Mouse (Mus musculus) heart, adult 8-10 months (tissue): Measurements from ENCODE around the gene Olfr456. TPM values are rescaled to one million over a fixed set of nuclear protein-coding genes. Genes with fewer than 3 reads are reported as not detected.
"Not testable (repeated sequence)": the region's sequence is repeated elsewhere in the genome, so short reads cannot be mapped to it uniquely, and the experiment has no call there.

ENCODE experiments used
- DNase-seq: peaks from one replicate; pipeline ENCODE4 v3.0.0; 2022; ENCODE audit warnings: low spot score
- total RNA-seq, 4 experiments: library from RNA; stranded (reverse); gene quantifications; 2 replicates each; pipeline ENCODE4 v1.2.4; 2022

Gene Olfr456
- total RNA-seq = not detected

DNA sequence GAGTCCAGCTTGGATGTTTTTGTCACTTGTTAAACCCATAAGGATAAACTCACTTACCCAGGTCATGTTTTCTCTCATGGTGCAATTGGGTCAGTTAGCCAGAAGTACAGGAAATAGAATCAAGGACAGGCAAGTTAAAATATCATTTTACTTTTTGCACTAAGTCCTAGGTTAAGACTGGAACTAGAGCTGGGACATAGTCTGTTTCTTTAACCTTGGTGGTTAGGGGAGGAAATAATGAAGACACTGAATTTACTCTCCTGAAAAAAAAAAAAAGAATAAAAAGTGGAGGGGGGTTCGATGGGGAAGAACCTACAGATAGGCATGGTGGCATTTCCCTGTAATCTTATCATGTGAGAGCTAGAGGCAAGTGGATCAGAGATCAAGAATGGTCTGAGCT, at the start of gene Olfr456:
TSS of gene Olfr456 (minus strand) at position 101 of the 400 bp plus-strand sequence.
- DNase-seq = no peak

DNA sequence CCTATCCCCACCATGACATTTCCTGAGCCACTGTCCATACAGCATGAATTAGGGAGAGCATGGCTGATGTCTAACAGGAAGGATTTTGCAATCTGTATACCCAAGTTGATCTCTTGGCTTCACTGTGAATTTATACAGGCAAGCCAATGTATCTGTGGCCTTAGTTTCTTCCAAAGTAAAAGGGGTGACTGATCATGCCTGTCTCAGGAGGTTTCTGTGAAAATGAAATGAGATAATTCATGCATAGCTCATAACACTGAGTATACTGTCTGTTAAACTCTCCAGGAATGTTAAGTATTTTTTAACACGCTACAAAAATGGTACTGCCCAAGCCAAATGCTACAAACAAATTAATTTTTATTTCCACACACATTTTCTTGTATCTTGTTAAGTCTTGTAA, 26.4 kb upstream of the Olfr456 start:
- no peak for DNase-seq

DNA sequence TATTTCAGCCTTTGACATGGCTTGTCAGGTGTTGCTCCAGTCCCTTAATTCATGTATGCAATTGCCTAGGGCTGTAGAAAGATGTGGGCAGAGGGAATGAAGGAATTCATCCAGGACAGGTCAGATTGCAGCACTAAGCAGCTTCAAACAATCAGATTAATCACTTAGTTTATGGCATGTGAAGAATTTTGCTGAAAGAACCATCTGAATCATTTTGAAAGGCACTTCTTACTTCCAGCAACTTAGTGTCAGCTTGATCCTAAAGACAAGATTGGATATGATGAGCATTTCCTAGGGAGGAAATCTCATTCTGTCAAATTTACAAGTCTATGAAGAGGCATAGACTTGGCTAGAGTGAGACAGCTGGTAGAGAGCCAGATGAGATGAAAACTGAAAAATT, 22.3 kb upstream of the Olfr456 start:
- no peak for DNase-seq

DNA sequence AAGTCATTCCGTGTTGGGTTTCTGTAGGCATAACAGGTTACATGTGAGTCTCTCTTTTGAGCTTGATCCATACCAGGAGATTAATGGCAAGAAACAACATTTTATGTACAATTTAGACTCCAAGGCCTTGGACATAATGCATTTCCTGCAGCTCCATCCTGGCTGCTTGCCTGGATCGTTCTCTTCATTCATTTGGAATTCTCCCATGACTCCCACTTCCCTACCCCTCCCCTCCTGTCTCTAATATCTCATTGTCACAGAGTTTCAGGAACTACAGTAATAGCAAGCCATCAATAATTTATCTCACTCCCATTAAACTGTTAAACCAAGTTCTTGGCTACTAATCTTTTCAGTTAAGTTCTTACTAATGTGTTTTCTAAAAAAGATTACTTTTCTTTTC, 16.5 kb upstream of the Olfr456 start:
- DNase-seq = peak; percentile 1

DNA sequence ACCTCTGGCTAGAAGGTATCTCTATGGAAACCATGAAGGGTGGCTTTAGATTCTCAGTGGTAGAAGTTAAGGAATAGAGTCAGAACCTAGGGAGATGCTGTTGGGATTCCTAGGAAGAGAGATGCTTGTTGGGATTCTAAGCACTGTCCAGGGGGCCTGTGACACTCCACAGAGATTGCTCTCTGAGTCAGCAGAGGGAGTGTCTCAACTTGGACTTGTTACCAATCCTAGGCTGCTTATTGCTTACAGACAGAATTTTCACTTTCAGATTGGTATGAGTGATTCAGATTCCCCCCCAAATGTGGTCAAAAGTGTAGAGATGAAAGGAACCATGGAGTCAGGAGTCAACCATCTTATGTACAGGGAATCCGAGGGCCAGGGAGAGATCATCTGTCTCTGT, 2.7 kb upstream of the Olfr456 start:
- no peak for DNase-seq

DNA sequence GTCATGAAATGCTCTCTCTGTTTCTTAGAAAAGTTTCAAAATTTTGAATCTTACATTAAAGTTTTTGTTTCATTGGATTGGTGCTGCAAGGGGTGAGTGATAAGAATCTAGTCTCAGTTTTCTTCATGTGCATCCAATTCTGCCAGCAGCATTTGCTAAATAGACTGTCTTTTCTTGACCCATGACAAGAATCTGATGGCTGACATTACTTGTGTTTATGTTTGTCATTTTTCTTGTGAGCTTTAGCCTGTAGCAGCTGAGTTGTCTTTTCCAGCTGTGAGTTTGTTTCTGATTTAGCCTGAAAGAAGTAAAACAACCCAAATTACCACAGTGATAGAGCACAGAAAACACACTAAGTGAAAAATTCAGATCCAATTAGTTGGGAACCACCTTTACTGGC, 2.4 kb downstream of the Olfr456 start:
- DNase-seq = no peak

DNA sequence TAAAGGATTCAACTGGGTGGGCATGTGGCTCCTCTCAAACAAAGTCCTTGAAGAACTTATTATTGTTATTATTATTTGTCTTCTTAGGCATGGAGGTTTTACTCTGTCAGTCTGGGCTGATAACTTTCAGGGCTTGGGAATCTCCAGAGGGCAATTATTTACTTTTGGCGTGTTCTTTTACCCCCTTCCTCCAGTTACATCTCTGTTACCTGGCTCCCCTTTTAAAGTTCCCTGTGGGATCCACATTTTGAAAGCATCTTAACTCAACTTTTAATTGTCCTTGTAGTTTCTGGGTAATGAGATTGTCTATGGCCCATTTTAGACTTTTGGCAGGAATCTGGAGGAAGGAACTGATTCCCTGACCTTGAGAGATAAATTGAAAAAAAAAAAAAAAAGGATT, 10.8 kb downstream of the Olfr456 start, which contains the start of gene Olfr457:
TSS of gene Olfr457 (minus strand) at position 101 of the 400 bp plus-strand sequence.
- no peak for DNase-seq

DNA sequence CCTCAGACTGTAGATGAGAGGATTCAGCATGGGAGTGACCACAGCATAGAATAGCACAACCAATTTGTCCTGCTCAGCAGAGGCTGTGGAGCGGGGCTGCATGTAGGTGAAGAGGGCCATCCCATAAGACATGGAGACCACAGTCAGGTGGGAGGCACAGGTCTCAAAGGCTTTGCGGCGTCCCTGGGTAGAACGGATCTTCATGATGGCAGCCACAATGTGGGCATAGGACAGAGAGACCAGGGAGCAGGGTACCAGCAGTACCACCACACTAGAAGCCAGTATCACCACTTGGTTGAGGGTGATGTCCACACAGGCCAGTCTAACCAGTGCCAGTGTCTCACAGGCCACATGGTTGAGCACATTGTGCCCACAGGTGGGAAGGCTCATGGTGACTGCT, 15.7 kb downstream of the Olfr456 start:
- not testable (repeated sequence) for DNase-seq

DNA sequence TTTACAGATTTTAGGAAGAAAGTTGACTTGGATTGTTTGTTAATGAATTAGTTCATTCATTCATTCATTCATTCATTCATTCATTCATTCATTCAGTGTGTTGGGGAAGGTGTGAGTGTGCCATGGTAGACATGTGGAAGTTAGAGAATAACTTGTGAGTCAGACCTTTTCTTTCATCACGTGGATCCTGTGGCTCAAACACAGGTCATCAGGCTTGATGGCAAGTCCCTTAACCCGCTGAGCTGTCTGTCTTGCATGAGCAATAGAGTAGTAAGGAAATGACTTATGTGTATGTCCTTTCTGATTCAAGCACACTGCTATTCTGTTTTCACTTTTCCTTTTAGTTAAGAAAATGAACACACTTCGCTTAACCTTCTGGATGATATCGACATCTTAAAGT, 16.5 kb downstream of the Olfr456 start:
- DNase-seq = no peak

DNA sequence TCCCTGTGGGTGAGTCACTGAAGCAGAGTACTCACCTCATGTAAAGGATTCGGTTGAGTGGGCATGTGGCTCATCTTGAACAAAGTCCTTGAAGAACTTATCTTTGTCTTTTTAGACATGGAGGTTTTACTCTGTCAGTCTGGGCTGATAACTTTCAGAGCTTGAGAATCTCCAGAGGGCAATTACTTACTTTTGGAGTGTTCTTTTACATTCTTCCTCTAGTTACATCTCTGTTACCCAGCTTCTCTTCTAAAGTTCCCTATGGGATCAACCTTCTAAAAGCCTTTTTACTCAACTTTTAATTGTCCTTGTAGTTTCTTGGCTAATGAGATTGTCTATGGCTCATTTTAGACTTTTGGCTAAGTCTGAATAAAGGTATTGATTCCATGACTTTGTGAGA, 21.9 kb downstream of the Olfr456 start, which contains the start of gene Olfr458:
TSS of gene Olfr458 (minus strand) at position 101 of the 400 bp plus-strand sequence.
- DNase-seq = no peak

DNA sequence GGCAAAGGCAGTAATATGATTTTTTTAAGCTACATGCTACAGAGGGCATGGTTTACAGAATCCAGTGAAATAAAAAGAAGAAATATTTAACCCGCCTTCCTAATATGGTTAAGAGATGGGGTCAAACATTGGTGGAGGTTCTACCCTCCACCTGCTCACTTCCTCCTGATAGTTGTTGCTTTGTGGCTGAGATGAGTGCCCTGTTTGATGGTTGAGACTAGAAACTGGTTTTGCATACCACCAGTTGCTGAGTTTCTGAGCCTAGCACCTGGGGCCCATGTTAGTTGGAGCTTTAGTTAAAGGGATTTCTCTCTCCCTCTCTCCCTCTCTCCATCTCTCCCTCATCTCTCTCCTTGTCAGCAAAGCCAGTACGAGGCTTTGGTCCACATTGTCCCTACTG, 39.6 kb downstream of the Olfr456 start:
- DNase-seq = no peak

DNA sequence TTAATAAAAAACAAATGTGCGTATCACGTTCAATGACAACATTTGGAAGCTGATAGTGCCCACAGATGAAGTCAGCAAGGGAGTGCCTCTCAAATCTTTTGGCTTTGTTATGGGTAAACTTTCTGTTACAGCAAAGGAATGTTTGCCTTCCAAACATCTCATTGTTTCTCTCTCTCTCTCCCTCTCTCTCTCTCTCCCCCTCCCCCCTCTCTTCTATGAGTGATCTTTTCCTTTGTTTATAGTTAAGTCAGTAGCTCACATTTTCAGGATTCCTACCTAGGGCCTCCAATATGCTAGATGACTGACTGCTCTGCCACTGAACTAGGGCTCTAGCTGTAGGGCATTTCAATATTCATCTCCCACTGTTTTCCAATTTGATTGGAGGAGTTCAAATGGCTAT, 42.5 kb downstream of the Olfr456 start:
- DNase-seq = no peak

DNA sequence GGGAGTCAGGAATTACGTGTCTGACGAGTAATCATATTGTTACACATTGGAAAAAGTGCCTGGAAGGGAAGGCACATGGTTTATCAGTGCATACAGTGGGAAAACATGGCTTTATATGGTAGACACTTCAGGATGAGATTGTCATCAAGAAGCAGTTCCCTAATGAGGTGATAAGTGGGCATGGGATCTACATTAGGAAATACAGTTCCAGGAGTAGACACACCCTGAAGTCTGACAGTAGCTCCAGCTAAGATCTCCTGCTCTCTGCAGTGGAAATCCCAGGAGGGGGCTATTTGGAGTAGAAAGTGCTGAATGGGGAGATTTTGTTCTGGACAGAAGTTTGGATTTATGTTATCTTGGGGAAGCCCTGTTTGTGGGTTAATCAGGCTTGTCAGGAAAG, 45.6 kb downstream of the Olfr456 start:
- DNase-seq = no peak

Other genes starting within 250 kb of the Olfr456 start
- gene Gstk1, start 241.3 kb downstream of the Olfr456 start, total RNA-seq = 100 to 1,000 TPM; 139 to 181 (median 156) TPM
- gene Tmem139, start 225.2 kb downstream of the Olfr456 start, total RNA-seq = under 1 TPM in 2 of 4 experiments, not detected in 2; 0.30 to 0.62 TPM
- gene Casp2, start 222.2 kb downstream of the Olfr456 start, total RNA-seq = 1 to 10 TPM; 6.3 to 9.6 (median 7.5) TPM
- gene Clcn1, start 200.5 kb downstream of the Olfr456 start, total RNA-seq = 10 to 100 TPM in 1 of 4 experiments, 1 to 10 TPM in 3; 4.6 to 10.8 (median 7.5) TPM
- under 1 TPM; 0.44 to 0.82 (median 0.51) TPM for gene Fam131b, start 162.6 kb downstream of the Olfr456 start, total RNA-seq
- 10 to 100 TPM; 39.3 to 47.4 (median 44.6) TPM for gene Zyx, start 137.6 kb downstream of the Olfr456 start, total RNA-seq
- gene Epha1, start 113.9 kb downstream of the Olfr456 start, total RNA-seq = under 1 TPM; 0.19 to 0.37 (median 0.27) TPM
- gene Tas2r143, start 87.0 kb downstream of the Olfr456 start, total RNA-seq = not detected
- gene Tas2r135, start 81.8 kb downstream of the Olfr456 start, total RNA-seq = under 1 TPM in 1 of 4 experiments, not detected in 3; 0.25 TPM
- gene Tas2r126, start 52.7 kb downstream of the Olfr456 start, total RNA-seq = not detected
- not detected for gene Olfr458, start 22.0 kb downstream of the Olfr456 start, total RNA-seq
- gene Olfr457, start 10.9 kb downstream of the Olfr456 start, total RNA-seq = not detected
- not detected for gene Olfr455, start 60.4 kb upstream of the Olfr456 start, total RNA-seq
- gene Tcaf3, start 110.5 kb upstream of the Olfr456 start, total RNA-seq = not detected
- gene Tcaf2, start 158.0 kb upstream of the Olfr456 start, total RNA-seq = 1 to 10 TPM; 3.1 to 4.0 (median 3.4) TPM
- 10 to 100 TPM in 1 of 4 experiments, 1 to 10 TPM in 3; 8.0 to 10.5 (median 9.3) TPM for gene Tcaf1, start 222.9 kb upstream of the Olfr456 start, total RNA-seq